Mouse (Mus musculus) cerebellum, adult 2 months (tissue): ENCODE data around the gene Ccdc188.

Experiments used
- CTCF ChIP-seq: fragments of 200-500 bp; IDR thresholded peaks from 2 replicates; pipeline ENCODE4 v1.5.1; 2011; ENCODE audit warnings: low read depth, mild to moderate bottlenecking, control low read depth, low read length, moderate library complexity, borderline replicate concordance; ENCODE audit not compliant: insufficient read depth
- POLR2A ChIP-seq: fragments of 200-500 bp; IDR thresholded peaks from 2 replicates; pipeline ENCODE4 v1.6.1; 2011; ENCODE audit warnings: low read length, control low read depth, borderline replicate concordance; ENCODE audit not compliant: insufficient read depth

GRCm38 (mm10) chr16:18231451-18231850 is 13.8 kb downstream of the Ccdc188 start:
- TF ChIP-seq CTCF, result no peak
- no peak for TF ChIP-seq POLR2A
